Mouse (Mus musculus) forebrain, embryonic 16.5 days (tissue): Measurements from ENCODE around the gene Col4a4. TPM values are rescaled to one million over a fixed set of nuclear protein-coding genes. Genes with fewer than 3 reads are reported as not detected.

ENCODE experiments used
- ATAC-seq: fragments of 200-750 bp; cut with Nextera tagmentation; 2 replicates; pipeline ENCODE4 v1.8.0; 2017; ENCODE audit warnings: mild to moderate bottlenecking, moderate library complexity
- H3K27ac ChIP-seq: fragments of 300-500 bp; sonication (generic); 2 replicates; pipeline ENCODE4 v1.5.1; 2014; ENCODE audit warnings: low read length, control low read depth
- H3K27me3 ChIP-seq: fragments of 300-500 bp; sonication (generic); replicated peaks from 2 replicates; pipeline ENCODE4 v1.6.1; 2014; ENCODE audit warnings: low read length; ENCODE audit not compliant: control insufficient read depth, insufficient read depth
- H3K36me3 ChIP-seq: fragments of 300-500 bp; sonication (generic); 2 replicates; pipeline ENCODE4 v1.6.1; 2014; ENCODE audit not compliant: control insufficient read depth, insufficient read depth
- H3K4me1 ChIP-seq: fragments of 300-500 bp; sonication (generic); replicated peaks from 2 replicates; pipeline ENCODE4 v1.6.1; 2014; ENCODE audit warnings: low read length; ENCODE audit not compliant: control insufficient read depth, insufficient read depth
- H3K4me2 ChIP-seq: fragments of 300-500 bp; sonication (generic); 2 replicates; pipeline ENCODE4 v1.6.1; 2014; ENCODE audit warnings: mild to moderate bottlenecking, low read length, control low read depth
- H3K4me3 ChIP-seq: fragments of 300-500 bp; sonication (generic); replicated peaks from 2 replicates; pipeline ENCODE4 v1.5.1; 2014; ENCODE audit warnings: mild to moderate bottlenecking, low read length, control low read depth
- H3K9ac ChIP-seq: fragments of 300-500 bp; sonication (generic); replicated peaks from 2 replicates; pipeline ENCODE4 v1.6.1; 2014; ENCODE audit warnings: low read depth, low read length, control low read depth
- H3K9me3 ChIP-seq: fragments of 300-500 bp; sonication (generic); 2 replicates; pipeline ENCODE4 v1.6.1; 2016; ENCODE audit warnings: low read length; ENCODE audit not compliant: control insufficient read depth
- WGBS: fragments of 180-500 bp; shearing (Covaris S2); extraction: QIAGEN DNeasy Blood & Tissue Kit; methylation state at CpG from one replicate; pipeline ENCODE4 v1.1.7; 2014; 5-methylcytosine and 5-hydroxymethylcytosine counted together
- polyA plus RNA-seq: library from polyadenylated mRNA; unstranded; fragments of >200 nt; fragmentation: Nextera tagmentation; extraction: Ambion mirVana; gene quantifications from 2 replicates; pipeline ENCODE4 v1.2.1, GENCODE M21; 2015

Gene Col4a4
- polyA plus RNA-seq, 1 experiment from 2014 or later, result 0.25 TPM

- Histone ChIP-seq H3K4me2 (no peak overlapping the region), H3K4me1 (no peaks in the 10 kb centered on the region), H3K27ac (no peak overlapping the region), H3K9ac (no peak overlapping the region), H3K36me3 (no peaks in the 10 kb centered on the region), H3K9me3 (no peaks in the 10 kb centered on the region), H3K27me3 (no peaks in the 10 kb centered on the region), H3K4me3 (no peak overlapping the region)
- ATAC-seq, result no peak
- WGBS, result 84% methylated on average over 5 of the region's 5 CpGs
These were observed 33.3 kb upstream of the Col4a4 start for GRCm38 (mm10) chr1:82619981-82620380.

- Histone ChIP-seq H3K4me1 (no peaks in the 10 kb centered on the region), H3K4me3 (no peak overlapping the region), H3K4me2 (no peak overlapping the region), H3K9ac (no peak overlapping the region), H3K36me3 (no peaks in the 10 kb centered on the region), H3K9me3 (no peaks in the 10 kb centered on the region), H3K27me3 (no peaks in the 10 kb centered on the region), H3K27ac (no peak overlapping the region)
- no peak for ATAC-seq
- 88% methylated on average over 5 of the region's 5 CpGs for WGBS
These were observed 31.9 kb upstream of the Col4a4 start for GRCm38 (mm10) chr1:82618592-82618991.

DNA sequence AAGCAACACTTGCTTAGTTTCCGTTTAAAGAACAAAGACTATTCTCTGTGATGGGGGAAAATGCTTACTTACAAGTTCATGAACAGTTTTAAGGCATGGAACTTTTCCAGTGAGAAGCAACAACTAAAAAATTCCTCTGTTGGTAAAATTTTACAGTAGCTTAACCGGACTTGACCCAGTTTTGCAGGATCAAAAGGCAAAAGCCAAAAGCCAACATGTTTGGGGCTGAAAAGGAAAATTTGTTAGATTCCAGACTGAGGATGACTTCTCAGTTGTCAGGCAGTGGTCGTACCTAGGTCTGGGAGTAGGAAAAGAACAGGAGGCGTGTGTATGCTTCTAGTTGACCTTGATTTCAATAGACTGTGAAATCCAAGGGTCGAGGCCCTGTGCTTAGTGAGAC is 31.4 kb upstream of the Col4a4 start:
- Histone ChIP-seq H3K27me3 (no peaks in the 10 kb centered on the region), H3K4me2 (no peak overlapping the region), H3K36me3 (no peaks in the 10 kb centered on the region), H3K4me3 (no peak overlapping the region), H3K9ac (no peak overlapping the region), H3K4me1 (no peaks in the 10 kb centered on the region), H3K27ac (no peak overlapping the region), H3K9me3 (no peaks in the 10 kb centered on the region)
- WGBS, result 79% methylated on average over 5 of the region's 5 CpGs
- no peak for ATAC-seq

GRCm38 (mm10) chr1:82612061-82612660 is 25.5 kb upstream of the Col4a4 start:
- Histone ChIP-seq H3K9me3 (no peaks in the 10 kb centered on the region), H3K9ac (no peak overlapping the region), H3K27me3 (no peaks in the 10 kb centered on the region), H3K4me3 (no peak overlapping the region), H3K27ac (no peak overlapping the region), H3K4me2 (no peak overlapping the region), H3K4me1 (no peaks in the 10 kb centered on the region), H3K36me3 (no peaks in the 10 kb centered on the region)
- 90% methylated on average over 9 of the region's 9 CpGs for WGBS
- no peak for ATAC-seq

GRCm38 (mm10) chr1:82608646-82609262 is 22.1 kb upstream of the Col4a4 start:
- Histone ChIP-seq H3K36me3 (no peaks in the 10 kb centered on the region), H3K9ac (no peak overlapping the region), H3K9me3 (no peaks in the 10 kb centered on the region), H3K27me3 (no peaks in the 10 kb centered on the region), H3K4me1 (no peaks in the 10 kb centered on the region), H3K4me3 (no peak overlapping the region), H3K27ac (no peak overlapping the region), H3K4me2 (no peak overlapping the region)
- WGBS, result 62% methylated on average over 9 of the region's 9 CpGs
- ATAC-seq, result no peak

- Histone ChIP-seq H3K9ac (no peak overlapping the region), H3K4me3 (no peak overlapping the region), H3K27me3 (no peaks in the 10 kb centered on the region), H3K4me1 (no peaks in the 10 kb centered on the region), H3K36me3 (no peaks in the 10 kb centered on the region), H3K27ac (no peak overlapping the region), H3K9me3 (no peaks in the 10 kb centered on the region), H3K4me2 (no peak overlapping the region)
- ATAC-seq, result no peak
- 78% methylated on average over 7 of the region's 7 CpGs for WGBS
These were observed 19.2 kb upstream of the Col4a4 start for GRCm38 (mm10) chr1:82605856-82606255.

DNA sequence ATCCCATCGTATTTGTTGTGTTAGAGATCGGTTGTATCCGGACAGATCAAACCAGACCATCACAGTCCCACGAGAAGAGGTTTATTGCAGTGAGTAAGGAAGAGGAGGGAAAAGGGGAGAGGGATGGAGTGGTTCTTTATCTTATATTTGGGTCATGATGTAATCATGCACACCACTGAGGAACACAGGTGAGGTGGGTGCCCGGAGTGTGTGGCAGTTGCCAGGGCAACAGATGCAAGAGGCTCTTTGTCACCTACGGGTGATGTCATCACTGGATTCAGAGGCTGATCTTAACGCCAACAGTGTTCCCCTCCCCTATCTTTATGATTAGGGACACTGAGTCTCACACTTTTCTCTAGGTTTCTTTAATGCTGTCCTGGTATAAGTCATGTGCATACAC is 18.7 kb upstream of the Col4a4 start:
- Histone ChIP-seq H3K4me2 (no peak overlapping the region), H3K9ac (no peak overlapping the region), H3K27me3 (no peaks in the 10 kb centered on the region), H3K9me3 (no peaks in the 10 kb centered on the region), H3K4me3 (no peak overlapping the region), H3K4me1 (no peaks in the 10 kb centered on the region), H3K27ac (no peak overlapping the region), H3K36me3 (no peaks in the 10 kb centered on the region)
- 77% methylated on average over 7 of the region's 7 CpGs for WGBS
- no peak for ATAC-seq

GRCm38 (mm10) chr1:82603198-82603950 is 16.7 kb upstream of the Col4a4 start:
- Histone ChIP-seq H3K4me1 (no peaks in the 10 kb centered on the region), H3K4me3 (no peak overlapping the region), H3K4me2 (no peak overlapping the region), H3K27me3 (no peaks in the 10 kb centered on the region), H3K9ac (no peak overlapping the region), H3K36me3 (no peaks in the 10 kb centered on the region), H3K9me3 (no peaks in the 10 kb centered on the region), H3K27ac (no peak overlapping the region)
- no peak for ATAC-seq
- 74% methylated on average over 7 of the region's 7 CpGs for WGBS

DNA sequence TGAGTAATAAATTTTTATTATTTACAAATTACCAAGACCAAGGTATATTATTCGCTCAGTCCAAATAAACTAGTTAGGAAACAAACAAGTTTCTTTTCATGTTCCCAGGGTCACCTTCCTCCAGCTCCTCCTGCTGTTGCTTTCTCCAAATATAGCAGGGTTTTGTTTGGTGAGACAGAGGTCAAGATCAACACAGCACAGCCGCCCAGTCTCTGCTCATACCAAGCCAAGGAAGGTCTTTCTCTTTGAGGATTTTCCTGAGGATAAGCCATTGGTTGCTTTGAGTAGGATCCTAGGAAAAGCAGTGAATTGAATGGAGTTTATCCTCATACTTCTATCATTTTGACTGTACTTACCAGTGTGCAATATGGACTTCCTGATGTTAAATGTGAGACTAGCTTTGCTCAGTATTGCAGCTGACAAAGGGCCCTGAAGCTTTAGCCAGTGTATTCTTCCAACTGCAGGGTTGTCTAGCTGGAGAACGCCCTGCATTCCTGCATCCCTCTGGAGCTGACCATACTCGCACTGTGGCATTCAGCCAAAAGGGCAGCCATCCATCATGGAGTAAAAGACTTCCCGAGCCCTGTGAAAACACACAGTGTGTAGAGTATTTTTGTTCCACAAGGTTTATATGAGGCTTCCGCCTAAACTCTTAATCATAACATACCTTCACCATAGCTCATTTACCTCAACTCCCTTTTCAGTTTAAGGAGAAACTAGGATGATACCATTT is 10.4 kb upstream of the Col4a4 start:
- Histone ChIP-seq H3K9ac (no peak overlapping the region), H3K27ac (no peak overlapping the region), H3K9me3 (no peaks in the 10 kb centered on the region), H3K4me2 (no peak overlapping the region), H3K27me3 (no peaks in the 10 kb centered on the region), H3K4me3 (no peak overlapping the region), H3K4me1 (no peaks in the 10 kb centered on the region), H3K36me3 (no peaks in the 10 kb centered on the region)
- ATAC-seq, result no peak
- WGBS, result 66% methylated on average over 6 of the region's 6 CpGs
